Mouse (Mus musculus): ENCODE data around the gene Plagl1. TPM values are rescaled to one million over a fixed set of nuclear protein-coding genes. Genes with fewer than 3 reads are reported as not detected.

Plagl1 gene
- polyA plus RNA-seq, 1 experiment from 2014 or later: 81.0 TPM

DNA sequence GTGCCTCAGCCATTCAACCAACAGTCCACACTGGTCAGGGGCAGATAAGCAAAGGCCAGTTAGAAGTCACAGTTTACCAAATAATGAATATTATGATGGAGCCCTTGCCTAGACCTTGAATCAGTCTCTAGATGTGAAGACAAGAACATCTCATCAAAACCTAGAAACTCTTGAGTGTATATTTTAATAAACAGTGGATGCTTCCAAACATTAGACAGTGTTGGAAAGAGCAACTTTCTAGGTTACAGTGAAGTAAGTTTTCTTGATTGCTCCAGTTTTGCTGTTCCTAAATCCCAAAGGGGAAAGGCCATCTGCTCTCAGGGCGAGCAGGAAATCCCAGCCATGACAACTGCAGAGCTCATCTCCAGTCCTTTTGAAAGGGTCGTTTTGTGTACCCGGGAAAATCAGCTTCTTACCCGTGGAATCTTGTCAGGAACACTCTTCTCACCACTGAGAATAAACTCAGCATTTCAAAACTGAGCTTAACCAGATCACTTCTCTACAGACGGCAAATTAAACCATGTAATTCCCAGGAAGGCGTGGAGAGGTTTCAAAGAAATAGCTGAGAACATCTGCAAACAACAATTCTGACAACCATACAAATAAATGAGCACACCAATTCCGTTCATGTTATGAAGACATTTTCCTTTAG is 117.8 kb downstream of the Plagl1 start, which contains the start of gene Zc2hc1b:
Zc2hc1b (minus strand) TSS at position 51 of the 652 bp plus-strand sequence.
- WGBS: 44% methylated on average over 7 of the region's 7 CpGs
- no peak within 1 kb of the TSS for H3K27ac ChIP-seq (replicated peaks)
- no peak for ATAC-seq (ENCODE audit: low FRiP score, low TSS enrichment)

GRCm38 (mm10) chr10:13180211-13180610 is 119.9 kb downstream of the Plagl1 start:
- ATAC-seq (ENCODE audit: low FRiP score, low TSS enrichment) (no peak), DNase-seq (ENCODE audit: low spot score) (peak; percentile 11)
- Histone ChIP-seq H3K27me3 (ENCODE audit: control insufficient read depth, insufficient read depth, low read length) (no peaks in the 10 kb centered on the region), H3K27ac (replicated peaks) (no peak overlapping the region), H3K4me1 (replicated peaks; ENCODE audit: control insufficient read depth, insufficient read depth) (no peaks in the 10 kb centered on the region), H3K4me2 (replicated peaks; ENCODE audit: low read depth) (no peak overlapping the region), H3K4me3 (ENCODE audit: low read depth, low read length) (no peak overlapping the region), H3K36me3 (ENCODE audit: control insufficient read depth, insufficient read depth, low read length) (peaks cover 16% of the 10 kb centered on the region), H3K9ac (ENCODE audit: low read length) (no peak overlapping the region), H3K9me3 (ENCODE audit: control insufficient read depth, low read length) (no peaks in the 10 kb centered on the region)
- 71% methylated on average over 7 of the region's 7 CpGs for WGBS
- TF ChIP-seq CTCF (IDR thresholded peaks at IDR 0.05; ENCODE audit: low read depth) (no peak), EP300 (optimal IDR thresholded peaks at IDR 0.05) (no peak)

More for the DNA sequence above, 117.8 kb downstream of the Plagl1 start, which contains the start of gene Zc2hc1b:
- TF ChIP-seq EP300 (optimal IDR thresholded peaks at IDR 0.05) (no peak), CTCF (IDR thresholded peaks at IDR 0.05; ENCODE audit: low read depth) (no peak)
- Histone ChIP-seq H3K9me3 (ENCODE audit: control insufficient read depth, low read length) (no peaks in the 10 kb centered on the region), H3K36me3 (ENCODE audit: control insufficient read depth, insufficient read depth, low read length) (peaks cover 16% of the 10 kb centered on the region), H3K4me1 (replicated peaks; ENCODE audit: control insufficient read depth, insufficient read depth) (no peaks in the 10 kb centered on the region), H3K27me3 (ENCODE audit: control insufficient read depth, insufficient read depth, low read length) (no peaks in the 10 kb centered on the region), H3K9ac (ENCODE audit: low read length) (no peak within 1 kb of the TSS), H3K4me2 (replicated peaks; ENCODE audit: low read depth) (no peak within 1 kb of the TSS), H3K4me3 (ENCODE audit: low read depth, low read length) (no peak within 1 kb of the TSS)
- peak; percentile 4 for DNase-seq (ENCODE audit: low spot score)

Other genes with a start within 250 kb of the Plagl1 start
- 33.8 and 40.4 TPM in 2 replicates for gene Utrn, start 191.1 kb upstream of the Plagl1 start, polyA plus RNA-seq (2015; fragmentation: Nextera tagmentation; extraction: Ambion mirVana)
- gene Stx11, start 96.2 kb upstream of the Plagl1 start, polyA plus RNA-seq (2015; fragmentation: Nextera tagmentation; extraction: Ambion mirVana): 3.7 and 5.0 TPM in 2 replicates
- 26.8 and 29.3 TPM in 2 replicates for gene Sf3b5, start 55.2 kb upstream of the Plagl1 start, polyA plus RNA-seq (2015; fragmentation: Nextera tagmentation; extraction: Ambion mirVana)
- gene Zc2hc1b, start 117.5 kb downstream of the Plagl1 start, polyA plus RNA-seq (2015; fragmentation: Nextera tagmentation; extraction: Ambion mirVana): not detected in 2 replicates
- gene Ltv1, start 132.7 kb downstream of the Plagl1 start, polyA plus RNA-seq (2015; fragmentation: Nextera tagmentation; extraction: Ambion mirVana): 58.2 and 63.1 TPM in 2 replicates